Mouse (Mus musculus) kidney, postnatal 0 days (tissue): Measurements from ENCODE around the gene Erc1. TPM values are rescaled to one million over a fixed set of nuclear protein-coding genes. Genes with fewer than 3 reads are reported as not detected.
A peak's percentile ranks its signal among the peaks of the same experiment; 100 is the strongest.

Experiments used
- ATAC-seq: fragments of 200-750 bp; cut with Nextera tagmentation; replicated peaks from 2 replicates; pipeline ENCODE4 v1.8.0; 2017; ENCODE audit warnings: low read depth, moderate number of reproducible peaks, moderate TSS enrichment, moderate library complexity; ENCODE audit not compliant: low FRiP score
- DNase-seq: peaks from one replicate; pipeline ENCODE4 v3.0.0-alpha.2; 2016; ENCODE audit warnings: low spot score
- H3K27ac ChIP-seq: fragments of 300-500 bp; sonication (generic); 2 replicates; pipeline ENCODE4 v1.5.1; 2014; ENCODE audit warnings: mild to moderate bottlenecking
- H3K27me3 ChIP-seq: fragments of 300-500 bp; sonication (generic); 2 replicates; pipeline ENCODE4 v1.6.1; 2014; ENCODE audit warnings: low read length, mixed read lengths; ENCODE audit not compliant: insufficient read depth
- H3K36me3 ChIP-seq: fragments of 300-500 bp; sonication (generic); 2 replicates; pipeline ENCODE4 v1.6.1; 2014; ENCODE audit warnings: low read length, mixed read lengths; ENCODE audit not compliant: insufficient read depth
- H3K4me1 ChIP-seq: fragments of 300-500 bp; sonication (generic); replicated peaks from 2 replicates; pipeline ENCODE4 v1.6.1; 2014; ENCODE audit warnings: antibody characterized with exemption, low read length, mixed read lengths; ENCODE audit not compliant: insufficient read depth
- H3K4me2 ChIP-seq: fragments of 300-500 bp; sonication (generic); 2 replicates; pipeline ENCODE4 v1.6.1; 2014; ENCODE audit warnings: mild to moderate bottlenecking, low read length, moderate library complexity, mixed read lengths
- H3K4me3 ChIP-seq: fragments of 300-500 bp; sonication (generic); replicated peaks from 2 replicates; pipeline ENCODE4 v1.5.1; 2014; ENCODE audit warnings: low read depth, low read length
- H3K9ac ChIP-seq: fragments of 300-500 bp; sonication (generic); 2 replicates; pipeline ENCODE4 v1.6.1; 2014; ENCODE audit warnings: low read depth, low read length
- H3K9me3 ChIP-seq: fragments of 300-500 bp; sonication (generic); replicated peaks from 2 replicates; pipeline ENCODE4 v1.6.1; 2016; ENCODE audit warnings: low read length, inconsistent platforms, mixed read lengths
- CTCF ChIP-seq: IDR thresholded peaks from 2 replicates; pipeline ENCODE4 v1.5.1; 2016; ENCODE audit warnings: antibody characterized with exemption, low read depth, mild to moderate bottlenecking, moderate library complexity
- WGBS: fragments of 180-500 bp; shearing (Covaris S2); extraction: QIAGEN DNeasy Blood & Tissue Kit; methylation state at CpG from one replicate; pipeline ENCODE4 v1.1.7; 2014; 5-methylcytosine and 5-hydroxymethylcytosine counted together
- polyA plus RNA-seq: library from polyadenylated mRNA; unstranded; fragments of >200 nt; fragmentation: Nextera tagmentation; extraction: Ambion mirVana; gene quantifications from 2 replicates; pipeline ENCODE4 v1.2.1, GENCODE M21; 2015

Erc1 gene
- polyA plus RNA-seq, 1 experiment from 2014 or later: 10.6 TPM

DNA sequence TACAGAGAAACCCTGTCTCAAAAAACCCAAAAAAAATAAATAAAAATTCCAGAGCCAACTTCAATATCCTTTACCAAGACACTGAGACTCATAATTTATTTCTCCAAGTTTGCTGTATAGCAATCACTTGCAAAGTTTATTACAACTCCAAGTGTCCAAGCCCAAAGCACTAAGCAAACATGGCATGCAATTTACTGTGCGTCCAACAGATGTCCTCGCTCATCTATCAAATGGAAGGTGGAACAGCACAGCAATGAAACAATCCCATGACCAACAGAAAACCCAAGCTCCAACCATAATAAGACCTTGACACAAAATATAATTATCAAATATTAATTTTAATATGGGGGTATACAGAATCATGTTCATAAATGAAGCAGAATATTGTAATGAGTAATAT lies 55.4 kb downstream of the Erc1 start:
- no peak overlapping the region for H3K9ac ChIP-seq
- no peak overlapping the region for H3K27ac ChIP-seq
- no peaks in the 10 kb centered on the region for H3K4me1 ChIP-seq
- 44% methylated on average over 2 of the region's 2 CpGs for whole genome bisulfite sequencing
- H3K4me2 ChIP-seq: no peak overlapping the region
- peak; percentile 82 for DNase-seq
- H3K9me3 ChIP-seq: no peaks in the 10 kb centered on the region
- ATAC-seq: no peak
- no peaks in the 10 kb centered on the region for H3K27me3 ChIP-seq
- H3K36me3 ChIP-seq: no peaks in the 10 kb centered on the region
- no peak overlapping the region for H3K4me3 ChIP-seq
- peak; percentile 80 for TF ChIP-seq CTCF

DNA sequence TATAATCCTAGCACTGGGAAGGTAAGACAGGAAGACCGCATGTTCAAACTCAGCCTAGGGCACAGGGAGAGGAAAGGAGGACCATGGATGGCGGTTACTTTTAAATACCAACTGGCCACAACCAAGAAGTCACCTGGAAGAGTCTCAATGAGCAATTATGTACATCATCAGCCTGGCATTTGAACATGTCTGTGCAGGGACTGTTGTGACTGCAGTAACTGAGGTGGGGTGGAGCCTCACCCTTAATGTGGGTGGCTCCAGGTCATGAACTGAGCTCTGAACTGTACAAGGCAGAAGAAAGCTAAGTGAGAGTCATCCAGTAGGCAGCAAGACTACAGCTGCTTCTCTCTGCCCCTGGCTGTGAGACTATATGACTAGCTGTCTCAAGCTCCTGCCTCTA lies 65.6 kb downstream of the Erc1 start:
- Histone ChIP-seq H3K36me3 (no peaks in the 10 kb centered on the region), H3K9ac (no peak overlapping the region), H3K4me2 (no peak overlapping the region), H3K4me1 (no peaks in the 10 kb centered on the region), H3K4me3 (no peak overlapping the region), H3K9me3 (no peaks in the 10 kb centered on the region), H3K27ac (no peak overlapping the region), H3K27me3 (no peaks in the 10 kb centered on the region)
- WGBS: 93% methylated on average over 2 of the region's 2 CpGs
- DNase-seq (no peak), ATAC-seq (no peak)
- no peak for TF ChIP-seq CTCF

DNA sequence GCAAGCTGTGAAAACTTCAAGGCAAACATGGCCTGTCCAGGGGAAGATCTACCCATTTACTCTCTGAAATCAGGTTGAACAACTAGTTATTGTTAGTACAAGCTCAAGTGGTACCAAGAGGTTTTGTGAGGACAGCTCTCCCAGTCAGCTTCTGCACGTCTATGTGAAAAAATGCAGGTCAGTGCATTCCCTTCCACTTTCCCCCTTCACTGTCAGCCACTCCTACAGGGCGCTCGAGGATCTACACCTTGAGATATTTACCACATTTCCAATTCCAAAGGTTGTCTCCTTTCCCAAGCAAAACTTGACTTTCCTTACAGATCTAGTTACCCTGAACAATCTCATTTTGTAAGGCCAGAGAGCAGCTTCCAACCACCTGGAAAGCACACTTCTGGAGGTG lies 66.9 kb downstream of the Erc1 start:
- Histone ChIP-seq H3K4me3 (no peak overlapping the region), H3K27me3 (no peaks in the 10 kb centered on the region), H3K27ac (no peak overlapping the region), H3K4me2 (no peak overlapping the region), H3K36me3 (no peaks in the 10 kb centered on the region), H3K4me1 (no peaks in the 10 kb centered on the region), H3K9ac (no peak overlapping the region), H3K9me3 (no peaks in the 10 kb centered on the region)
- TF ChIP-seq CTCF: no peak
- no peak for DNase-seq
- ATAC-seq: no peak
- WGBS: 70% methylated on average over 3 of the region's 3 CpGs

DNA sequence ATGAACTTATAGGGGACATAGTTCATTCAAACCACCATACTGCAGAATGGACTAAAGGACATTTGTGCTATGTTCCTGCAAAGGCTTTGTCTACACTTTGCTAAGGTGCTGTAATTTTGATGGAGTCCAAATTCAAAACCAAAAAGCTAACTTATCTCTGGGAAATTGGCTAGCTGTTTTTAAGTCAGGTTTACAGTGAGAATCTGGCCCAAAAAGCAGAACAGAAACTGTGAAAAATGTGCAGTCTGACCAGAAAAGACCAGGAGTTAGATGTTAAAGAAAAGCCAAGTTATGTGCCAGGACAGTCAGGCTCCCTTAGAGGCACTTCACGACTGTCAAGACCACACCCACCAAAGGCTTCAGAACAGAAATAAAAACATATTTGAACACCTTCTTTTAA lies 79.2 kb downstream of the Erc1 start:
- WGBS: 76% methylated on average over 1 of the region's 1 CpGs
- Histone ChIP-seq H3K9ac (no peak overlapping the region), H3K4me2 (no peak overlapping the region), H3K4me1 (no peaks in the 10 kb centered on the region), H3K4me3 (no peak overlapping the region), H3K27me3 (no peaks in the 10 kb centered on the region), H3K27ac (no peak overlapping the region), H3K9me3 (no peaks in the 10 kb centered on the region), H3K36me3 (no peaks in the 10 kb centered on the region; the same call in 1 of the 2 replicates)
- ATAC-seq (no peak), DNase-seq (no peak)
- TF ChIP-seq CTCF: no peak

DNA sequence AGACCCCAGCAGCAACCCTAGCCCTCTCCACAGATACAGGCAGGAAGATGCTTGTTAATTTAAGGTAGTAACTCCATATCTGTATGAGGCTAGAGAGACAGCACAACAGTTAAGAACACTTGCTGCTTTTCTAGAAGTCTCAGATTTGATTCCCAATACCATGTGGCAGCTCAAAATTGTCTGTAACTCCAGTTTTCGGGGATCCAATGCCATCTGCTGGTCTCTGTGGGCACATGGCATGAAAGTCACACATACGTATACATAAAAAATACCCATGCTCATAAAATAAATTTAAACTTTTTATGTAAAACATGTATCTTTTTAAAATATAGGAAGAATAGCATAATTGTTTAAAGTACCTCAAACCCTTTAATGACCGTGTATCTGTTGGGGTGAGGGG lies 83.6 kb downstream of the Erc1 start:
- H3K9me3 ChIP-seq: no peaks in the 10 kb centered on the region
- no peak overlapping the region for H3K4me3 ChIP-seq
- no peak overlapping the region for H3K4me2 ChIP-seq
- ATAC-seq (no peak), DNase-seq (no peak)
- H3K4me1 ChIP-seq: no peaks in the 10 kb centered on the region
- H3K27ac ChIP-seq: no peak overlapping the region
- 93% methylated on average over 3 of the region's 3 CpGs for WGBS
- H3K27me3 ChIP-seq: no peaks in the 10 kb centered on the region
- TF ChIP-seq CTCF: peak; percentile 19; the same call in 1 of the 2 replicates
- no peak overlapping the region for H3K9ac ChIP-seq
- H3K36me3 ChIP-seq: no peaks in the 10 kb centered on the region; the same call in 1 of the 2 replicates

DNA sequence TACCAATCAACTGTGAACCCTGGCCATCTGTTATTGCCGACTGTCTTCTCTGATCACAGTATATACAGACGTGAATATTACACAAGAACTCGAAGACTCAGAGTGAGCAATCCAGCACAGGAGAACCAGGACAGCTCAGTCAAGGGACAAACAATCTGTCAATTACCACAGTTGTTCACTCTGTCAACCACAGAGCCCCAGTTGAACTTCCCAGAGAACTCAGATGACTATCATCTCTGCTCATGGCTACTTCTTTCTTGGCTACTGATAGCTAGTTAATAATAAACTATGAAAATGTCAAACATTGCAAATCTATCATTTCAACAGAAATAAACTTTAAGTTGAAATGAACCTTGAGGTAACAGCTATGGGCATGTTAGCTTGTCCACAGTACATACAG lies 88.1 kb downstream of the Erc1 start:
- DNase-seq (no peak), ATAC-seq (no peak)
- no peak overlapping the region for H3K4me3 ChIP-seq
- H3K27ac ChIP-seq: no peak overlapping the region
- no peak overlapping the region for H3K9ac ChIP-seq
- H3K9me3 ChIP-seq: no peaks in the 10 kb centered on the region
- 79% methylated on average over 3 of the region's 3 CpGs for WGBS
- H3K27me3 ChIP-seq: no peaks in the 10 kb centered on the region
- H3K4me1 ChIP-seq: no peaks in the 10 kb centered on the region
- no peak for TF ChIP-seq CTCF
- H3K36me3 ChIP-seq: no peaks in the 10 kb centered on the region
- no peak overlapping the region for H3K4me2 ChIP-seq

DNA sequence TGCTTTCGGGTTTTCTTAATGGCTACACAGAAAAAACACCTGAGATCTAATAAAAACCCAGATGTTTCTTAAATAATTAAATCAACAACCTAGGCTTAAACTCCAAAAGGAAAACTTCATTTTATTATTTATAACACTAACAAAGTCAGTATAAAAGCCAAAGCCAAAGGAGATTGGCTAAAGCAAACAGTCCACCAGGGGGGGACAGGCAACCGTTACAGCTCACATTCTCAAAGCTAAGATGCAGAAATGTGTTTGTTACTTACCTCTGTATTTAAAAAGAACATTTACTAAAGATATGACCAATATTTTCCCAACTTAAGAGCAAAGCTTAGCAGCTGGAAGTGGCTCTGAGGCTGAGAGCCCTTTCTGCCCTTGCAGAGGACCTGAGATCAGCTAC lies 89.5 kb downstream of the Erc1 start:
- Histone ChIP-seq H3K4me3 (no peak overlapping the region), H3K9me3 (no peaks in the 10 kb centered on the region), H3K36me3 (no peaks in the 10 kb centered on the region), H3K4me2 (no peak overlapping the region), H3K27me3 (no peaks in the 10 kb centered on the region), H3K27ac (no peak overlapping the region), H3K9ac (no peak overlapping the region), H3K4me1 (no peaks in the 10 kb centered on the region)
- DNase-seq: peak; percentile 35
- ATAC-seq: no peak
- TF ChIP-seq CTCF: peak; percentile 59
- 80% methylated on average over 2 of the region's 2 CpGs for WGBS
